In the genomic region with DNA sequence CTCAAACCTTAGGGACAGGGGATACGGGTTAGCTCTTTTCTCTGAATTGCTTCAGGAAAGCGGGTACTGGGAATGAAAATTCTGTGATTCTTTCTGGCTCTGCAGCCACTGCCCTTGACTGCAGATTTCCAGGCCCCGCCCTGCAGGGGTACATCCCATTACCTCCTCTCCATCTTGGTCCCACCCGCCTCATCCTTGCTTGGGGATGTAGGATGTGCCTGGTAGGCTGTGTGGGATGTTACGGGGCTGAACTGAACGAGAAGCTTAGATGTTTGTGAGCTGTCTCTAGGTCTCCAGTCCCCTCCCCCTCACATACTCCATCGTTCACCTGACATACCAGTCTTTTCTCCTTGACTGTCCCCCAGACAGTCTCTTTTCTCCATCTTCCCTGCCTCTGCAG, we compare ENCODE assay signal across 8 mouse cellular contexts. TPM values are rescaled to one million over a fixed set of nuclear protein-coding genes. Genes with fewer than 3 reads are reported as not detected.
DNase-seq lines count a peak whose midpoint lies in the region; ATAC-seq and TF ChIP-seq lines count a peak whose summit lies in the region.

No protein-coding gene starts in this region.

- peak overlapping the region; percentile 60 for H3K4me3 ChIP-seq in heart, adult 2 months
- peak overlapping the region; percentile 46; the same call in 1 of the 2 replicates for H3K4me3 ChIP-seq in spleen, adult 2 months (ENCODE audit: extremely low read depth, insufficient read depth, insufficient read length)
- H3K4me3 ChIP-seq in hindbrain, embryonic 12.5 days, result peak overlapping the region; percentile 75
- H3K4me3 ChIP-seq in midbrain, embryonic 13.5 days (replicated peaks), result peak overlapping the region; percentile 91

- DNase-seq in heart, adult 2 months, result peak in 1 of 2 experiments; percentile 25
- DNase-seq in heart, postnatal 14 days, result no peak
- no peak for DNase-seq in spleen, adult 2 months (ENCODE audit: low read depth in 1 of 2, low spot score in 2 of 2)
- no peak for DNase-seq in spleen, adult 12 weeks (ENCODE audit: low spot score)
- DNase-seq in adrenal gland, adult 2 months, result no peak

- H3K27me3 ChIP-seq in heart, adult 2 months (ENCODE audit: control insufficient read depth, insufficient read depth, low read length), result no peaks in the 10 kb centered on the region
- H3K27me3 ChIP-seq in spleen, adult 2 months (ENCODE audit: control insufficient read depth, insufficient read depth, low read length), result no peaks in the 10 kb centered on the region
- H3K27me3 ChIP-seq in hindbrain, embryonic 12.5 days, result no peaks in the 10 kb centered on the region
- H3K27me3 ChIP-seq in midbrain, embryonic 13.5 days, result no peaks in the 10 kb centered on the region

- no peak for TF ChIP-seq EP300 in heart, adult 2 months (IDR thresholded peaks at IDR 0.05; ENCODE audit: insufficient read depth, low read depth, low read length)

- ATAC-seq in hindbrain, embryonic 12.5 days (ENCODE audit: low FRiP score), result no peak
- ATAC-seq in midbrain, embryonic 13.5 days, result no peak
- ATAC-seq in granulocyte monocyte progenitor cell, adult 5-6 weeks (replicated peaks; ENCODE audit: poor library complexity, severe bottlenecking), result no peak

- TF ChIP-seq POLR2A in heart, adult 2 months (IDR thresholded peaks at IDR 0.05; ENCODE audit: insufficient read depth, low read depth, low read length), result no peak
- TF ChIP-seq POLR2A in spleen, adult 2 months (IDR thresholded peaks at IDR 0.05; ENCODE audit: low read depth, low read length), result no peak

- intact Hi-C loops in heart, adult 2 months (cut with DNase I), result loop anchor here (5.0 kb wide), 1 partner anchor 141 kb away; the partner anchor contains the start of gene Supt4a
- intact Hi-C loops in heart, postnatal 14 days (cut with DNase I), result loop anchor here (5.0 kb wide), 1 partner anchor 44 kb away; no protein-coding TSS in a partner anchor

- H3K9me3 ChIP-seq in hindbrain, embryonic 12.5 days (replicated peaks), result no peaks in the 10 kb centered on the region
- no peaks in the 10 kb centered on the region for H3K9me3 ChIP-seq in midbrain, embryonic 13.5 days

- WGBS in heart, adult 2 months, result 18% methylated on average over 7 of the region's 7 CpGs
- 53% methylated on average over 7 of the region's 7 CpGs for WGBS in spleen, adult 2 months
- 7% methylated on average over 7 of the region's 7 CpGs for WGBS in hindbrain, embryonic 12.5 days
- 2% methylated on average over 7 of the region's 7 CpGs for WGBS in midbrain, embryonic 13.5 days

- TF ChIP-seq CTCF in heart, adult 2 months (IDR thresholded peaks at IDR 0.05), result no peak
- TF ChIP-seq CTCF in spleen, adult 2 months (IDR thresholded peaks at IDR 0.05; ENCODE audit: extremely low read depth, insufficient read depth, insufficient read length, insufficient replicate concordance), result no peak

- H3K9ac ChIP-seq in heart, adult 2 months (ENCODE audit: low read depth, low read length), result peak overlapping the region; percentile 82
- H3K9ac ChIP-seq in hindbrain, embryonic 12.5 days, result peak overlapping the region; percentile 81
- H3K9ac ChIP-seq in midbrain, embryonic 13.5 days (replicated peaks), result peak overlapping the region; percentile 98

- H3K27ac ChIP-seq in heart, adult 2 months, result peak overlapping the region; percentile 44
- H3K27ac ChIP-seq in spleen, adult 2 months (ENCODE audit: insufficient read depth, low read length), result no peak overlapping the region
- peak overlapping the region; percentile 92 for H3K27ac ChIP-seq in hindbrain, embryonic 12.5 days
- peak overlapping the region; percentile 93 for H3K27ac ChIP-seq in midbrain, embryonic 13.5 days

- H3K79me2 ChIP-seq in heart, adult 2 months (replicated peaks; ENCODE audit: control insufficient read depth, insufficient read depth, low read length), result no peaks in the 10 kb centered on the region

- H3K4me2 ChIP-seq in hindbrain, embryonic 12.5 days (replicated peaks), result peak overlapping the region; percentile 87
- H3K4me2 ChIP-seq in midbrain, embryonic 13.5 days (replicated peaks), result peak overlapping the region; percentile 88

- H3K36me3 ChIP-seq in heart, adult 2 months (ENCODE audit: control insufficient read depth, insufficient read depth, low read length), result no peaks in the 10 kb centered on the region
- H3K36me3 ChIP-seq in spleen, adult 2 months (ENCODE audit: control insufficient read depth, insufficient read depth, low read length), result peaks cover 25% of the 10 kb centered on the region
- H3K36me3 ChIP-seq in hindbrain, embryonic 12.5 days, result peaks cover 45% of the 10 kb centered on the region
- H3K36me3 ChIP-seq in midbrain, embryonic 13.5 days, result peaks cover 45% of the 10 kb centered on the region

- peaks cover 10% of the 10 kb centered on the region for H3K4me1 ChIP-seq in heart, adult 2 months (ENCODE audit: control insufficient read depth, insufficient read depth, low read length)
- peaks cover 16% of the 10 kb centered on the region for H3K4me1 ChIP-seq in spleen, adult 2 months (ENCODE audit: control insufficient read depth, insufficient read depth, insufficient read length)
- peaks cover 47% of the 10 kb centered on the region for H3K4me1 ChIP-seq in hindbrain, embryonic 12.5 days
- H3K4me1 ChIP-seq in midbrain, embryonic 13.5 days (replicated peaks), result peaks cover 59% of the 10 kb centered on the region

RNA-seq across cellular contexts. Expression of gene Mtmr4, which starts 4.0 kb away (rescaled TPM):
- total RNA-seq in heart, adult 2 months (2021), result 10 to 100 TPM; 24.7 to 27.8 TPM
- 7.9 and 19.0 TPM in 2 replicates for polyA plus RNA-seq in heart, adult 2 months (2012; rRNA removed)
- 10 to 100 TPM; 16.0 to 22.9 TPM for total RNA-seq in heart, postnatal 14 days (2021)
- polyA plus RNA-seq in spleen, adult 2 months (2012; rRNA removed), result 23.8 and 28.1 TPM in 2 replicates
- polyA plus RNA-seq in hindbrain, embryonic 12.5 days (2016; fragmentation: Nextera tagmentation; extraction: Ambion mirVana), result 81.2 and 86.8 TPM in 2 replicates
- polyA plus RNA-seq in midbrain, embryonic 13.5 days (2015; fragmentation: Nextera tagmentation; extraction: Ambion mirVana), result 61.8 and 66.6 TPM in 2 replicates
- total RNA-seq in granulocyte monocyte progenitor cell, adult 5-6 weeks (2014; fragmentation: Nextera tagmentation), result 25.2 and 25.4 TPM in 2 replicates
- 20.3 and 22.6 TPM in 2 replicates for total RNA-seq in granulocyte monocyte progenitor cell, adult 5-6 weeks (2017)
- total RNA-seq in adrenal gland, adult 2 months (2021), result 10 to 100 TPM; 24.6 to 31.1 TPM
- polyA plus RNA-seq in adrenal gland, adult 2 months (2012; rRNA removed), result 13.0 and 15.2 TPM in 2 replicates

RNA-seq across cellular contexts. Expression of gene Hsf5, which starts 21.0 kb away (rescaled TPM):
- total RNA-seq in heart, adult 2 months (2021), result under 1 TPM in 1 of 2 experiments, not detected in 1; 0.05 TPM
- polyA plus RNA-seq in heart, adult 2 months (2012; rRNA removed), result 0.02 and 0.06 TPM in 2 replicates
- under 1 TPM in 1 of 2 experiments, not detected in 1; 0.07 TPM for total RNA-seq in heart, postnatal 14 days (2021)
- 0.01 TPM in 1 of 2 replicates, not detected in the other for polyA plus RNA-seq in spleen, adult 2 months (2012; rRNA removed)
- polyA plus RNA-seq in hindbrain, embryonic 12.5 days (2016; fragmentation: Nextera tagmentation; extraction: Ambion mirVana), result 0.43 and 0.45 TPM in 2 replicates
- 0.37 and 0.40 TPM in 2 replicates for polyA plus RNA-seq in midbrain, embryonic 13.5 days (2015; fragmentation: Nextera tagmentation; extraction: Ambion mirVana)
- not detected in 2 replicates for total RNA-seq in granulocyte monocyte progenitor cell, adult 5-6 weeks (2014; fragmentation: Nextera tagmentation)
- not detected in 2 replicates for total RNA-seq in granulocyte monocyte progenitor cell, adult 5-6 weeks (2017)
- total RNA-seq in adrenal gland, adult 2 months (2021), result under 1 TPM in 1 of 2 experiments, not detected in 1; 0.12 TPM
- 0.04 TPM in 1 of 2 replicates, not detected in the other for polyA plus RNA-seq in adrenal gland, adult 2 months (2012; rRNA removed)

RNA-seq across cellular contexts. Expression of gene Sept4, which starts 27.3 kb away (rescaled TPM):
- 10 to 100 TPM; 36.7 to 38.6 TPM for total RNA-seq in heart, adult 2 months (2021)
- polyA plus RNA-seq in heart, adult 2 months (2012; rRNA removed), result 39.9 and 54.4 TPM in 2 replicates
- total RNA-seq in heart, postnatal 14 days (2021), result 10 to 100 TPM; 70.3 to 70.8 TPM
- polyA plus RNA-seq in spleen, adult 2 months (2012; rRNA removed), result 25.1 and 25.7 TPM in 2 replicates
- 13.1 and 14.1 TPM in 2 replicates for polyA plus RNA-seq in hindbrain, embryonic 12.5 days (2016; fragmentation: Nextera tagmentation; extraction: Ambion mirVana)
- polyA plus RNA-seq in midbrain, embryonic 13.5 days (2015; fragmentation: Nextera tagmentation; extraction: Ambion mirVana), result 17.8 and 18.0 TPM in 2 replicates
- total RNA-seq in granulocyte monocyte progenitor cell, adult 5-6 weeks (2014; fragmentation: Nextera tagmentation), result 4.7 TPM in 1 of 2 replicates, not detected in the other
- total RNA-seq in granulocyte monocyte progenitor cell, adult 5-6 weeks (2017), result 1.3 TPM in 1 of 2 replicates, not detected in the other
- total RNA-seq in adrenal gland, adult 2 months (2021), result 10 to 100 TPM; 42.0 to 52.8 TPM
- polyA plus RNA-seq in adrenal gland, adult 2 months (2012; rRNA removed), result 14.8 and 14.9 TPM in 2 replicates

RNA-seq across cellular contexts. Expression of gene Gm11492, which starts 29.5 kb away (rescaled TPM):
- total RNA-seq in heart, adult 2 months (2021), result not detected
- polyA plus RNA-seq in heart, adult 2 months (2012; rRNA removed), result 0.04 TPM in 1 of 2 replicates, not detected in the other
- total RNA-seq in heart, postnatal 14 days (2021), result not detected
- polyA plus RNA-seq in spleen, adult 2 months (2012; rRNA removed), result not detected in 2 replicates
- polyA plus RNA-seq in hindbrain, embryonic 12.5 days (2016; fragmentation: Nextera tagmentation; extraction: Ambion mirVana), result not detected in 2 replicates
- not detected in 2 replicates for polyA plus RNA-seq in midbrain, embryonic 13.5 days (2015; fragmentation: Nextera tagmentation; extraction: Ambion mirVana)
- total RNA-seq in granulocyte monocyte progenitor cell, adult 5-6 weeks (2014; fragmentation: Nextera tagmentation), result not detected in 2 replicates
- not detected in 2 replicates for total RNA-seq in granulocyte monocyte progenitor cell, adult 5-6 weeks (2017)
- total RNA-seq in adrenal gland, adult 2 months (2021), result not detected
- not detected in 2 replicates for polyA plus RNA-seq in adrenal gland, adult 2 months (2012; rRNA removed)
